Mouse (Mus musculus) layer of hippocampus, postnatal 14 days (tissue): Measurements from ENCODE around the gene Scn2b. TPM values are rescaled to one million over a fixed set of nuclear protein-coding genes. Genes with fewer than 3 reads are reported as not detected.

Experiments used
- DNase-seq, 2 experiments: peaks; one replicate each; pipeline ENCODE4 v3.0.0; 2021 to 2022; ENCODE audit warnings: low spot score in 2 of 2, mixed read lengths in 1 of 2
- long read RNA-seq, 2 experiments: library from polyadenylated mRNA; stranded (forward); transcript quantifications; one replicate each; pipeline ENCODE4 v2.0.0; 2021
- total RNA-seq, 2 experiments: library from RNA; stranded (reverse); gene quantifications; 2 replicates each; pipeline ENCODE4 v1.2.3; 2021

The Scn2b gene
- 100 to 1,000 TPM; 162 to 166 TPM for total RNA-seq
- long read RNA-seq, experiment 1, partial matches to known transcripts = 11 of 11 reads
- long read RNA-seq, experiment 1, other reads (novel, unspliced or antisense) = 0 of 11 reads
- long read RNA-seq, experiment 2, partial matches to known transcripts = 16 of 16 reads
- long read RNA-seq, experiment 2, other reads (novel, unspliced or antisense) = 0 of 16 reads

- DNase-seq = peak in 1 of 2 experiments; percentile 45
Observed at GRCm38 (mm10) chr9:45117741-45118431, at the start of gene Scn2b. Scn2b (plus strand) TSS chr9:45117782.

GRCm38 (mm10) chr9:45071800-45072199 lies 45.8 kb upstream of the Scn2b start:
- no peak for DNase-seq

- DNase-seq = no peak
Observed at GRCm38 (mm10) chr9:45077859-45078258, 39.7 kb upstream of the Scn2b start.

- DNase-seq = no peak
Observed at GRCm38 (mm10) chr9:45079011-45079410, 38.6 kb upstream of the Scn2b start, which contains the start of gene Jaml. Jaml (plus strand) TSS chr9:45079183.

- DNase-seq = no peak
Observed at GRCm38 (mm10) chr9:45083132-45083531, 34.5 kb upstream of the Scn2b start.

GRCm38 (mm10) chr9:45084556-45084955 lies 33.0 kb upstream of the Scn2b start:
- DNase-seq = no peak

- no peak for DNase-seq
Observed at GRCm38 (mm10) chr9:45085741-45086690, 31.6 kb upstream of the Scn2b start.

GRCm38 (mm10) chr9:45088040-45088439 lies 29.5 kb upstream of the Scn2b start:
- DNase-seq = no peak

GRCm38 (mm10) chr9:45090811-45091210 lies 26.8 kb upstream of the Scn2b start:
- no peak for DNase-seq

- no peak for DNase-seq
Observed at GRCm38 (mm10) chr9:45092641-45093040, 24.9 kb upstream of the Scn2b start.

GRCm38 (mm10) chr9:45095149-45095937 lies 22.2 kb upstream of the Scn2b start:
- no peak for DNase-seq

GRCm38 (mm10) chr9:45097877-45098276 lies 19.7 kb upstream of the Scn2b start:
- DNase-seq = no peak

GRCm38 (mm10) chr9:45098426-45098825 lies 19.2 kb upstream of the Scn2b start:
- no peak for DNase-seq

- DNase-seq = no peak
Observed at GRCm38 (mm10) chr9:45102528-45102927, 15.1 kb upstream of the Scn2b start.

- DNase-seq = no peak
Observed at GRCm38 (mm10) chr9:45103211-45103979, 14.2 kb upstream of the Scn2b start.

- no peak for DNase-seq
Observed at GRCm38 (mm10) chr9:45105596-45106374, 11.8 kb upstream of the Scn2b start.

GRCm38 (mm10) chr9:45115706-45116105 lies 1.9 kb upstream of the Scn2b start:
- DNase-seq = peak; percentile 34 to 62

- no peak for DNase-seq
Observed at GRCm38 (mm10) chr9:45116819-45117218, 763 bp upstream of the Scn2b start.

- DNase-seq = peak in 1 of 2 experiments; percentile 12
Observed at GRCm38 (mm10) chr9:45118552-45118951, 970 bp downstream of the Scn2b start.
